Mouse (Mus musculus) ES-E14 (cell line): Measurements from ENCODE around the gene Fasl. TPM values are rescaled to one million over a fixed set of nuclear protein-coding genes. Genes with fewer than 3 reads are reported as not detected.
A peak's percentile ranks its signal among the peaks of the same experiment; 100 is the strongest.

Experiments
- DNase-seq: peaks from one replicate; pipeline ENCODE4 v3.0.0-alpha.2; 2013; ENCODE audit warnings: low read depth, low spot score
- H3K27ac ChIP-seq: 2 replicates; pipeline ENCODE4 v1.5.1; 2012; ENCODE audit warnings: low read depth, mild to moderate bottlenecking, low read length, moderate library complexity, mixed read lengths; ENCODE audit not compliant: poor library complexity, insufficient read depth, severe bottlenecking
- H3K36me3 ChIP-seq: 2 replicates; pipeline ENCODE4 v1.6.1; 2012; ENCODE audit warnings: mild to moderate bottlenecking, low read length, moderate library complexity, mixed read lengths; ENCODE audit not compliant: control insufficient read depth, poor library complexity, insufficient read depth, severe bottlenecking
- H3K4me1 ChIP-seq, 2 experiments: fragments of 150-350 bp in 1 of 2; sonication (generic) in 1 of 2; 2 replicates each; pipeline ENCODE4 v1.6.1; 2012; ENCODE audit warnings: low read length in 2 of 2, mild to moderate bottlenecking in 1 of 2, mixed read lengths in 1 of 2; ENCODE audit not compliant: control insufficient read depth in 2 of 2, insufficient read depth in 2 of 2, poor library complexity in 1 of 2
- H3K4me3 ChIP-seq, 2 experiments: fragments of 150-350 bp in 1 of 2; sonication (generic) in 1 of 2; 2 replicates each; pipeline ENCODE4 v1.5.1; 2012; ENCODE audit warnings: low read length in 2 of 2, low read depth in 1 of 2, mild to moderate bottlenecking in 1 of 2, mixed read lengths in 1 of 2; ENCODE audit not compliant: insufficient read depth in 1 of 2, poor library complexity in 1 of 2, severe bottlenecking in 1 of 2
- H3K9ac ChIP-seq: 2 replicates; pipeline ENCODE4 v1.6.1; 2012; ENCODE audit warnings: low read depth, mild to moderate bottlenecking, low read length, mixed read lengths; ENCODE audit not compliant: poor library complexity, insufficient read depth, severe bottlenecking
- H3K9me3 ChIP-seq: fragments of 150-350 bp; sonication (generic); 2 replicates; pipeline ENCODE4 v1.6.1; 2012; ENCODE audit warnings: low read depth, mild to moderate bottlenecking, low read length; ENCODE audit not compliant: control insufficient read depth, insufficient read depth
- CHD2 ChIP-seq: IDR thresholded peaks from 2 replicates; pipeline ENCODE4 v1.6.1; 2014; ENCODE audit warnings: mild to moderate bottlenecking, low read depth, low read length, inconsistent platforms
- HCFC1 ChIP-seq: IDR thresholded peaks from 2 replicates; pipeline ENCODE4 v1.6.1; 2012; ENCODE audit warnings: low read length, inconsistent platforms, borderline replicate concordance; ENCODE audit not compliant: insufficient read depth
- MAFK ChIP-seq: IDR thresholded peaks from 2 replicates; pipeline ENCODE4 v1.6.1; 2014; ENCODE audit warnings: mild to moderate bottlenecking, low read depth, low read length, inconsistent platforms; ENCODE audit not compliant: insufficient read depth
- ZC3H11A ChIP-seq: IDR thresholded peaks from 2 replicates; pipeline ENCODE4 v1.6.1; 2012; ENCODE audit warnings: low read depth, mild to moderate bottlenecking, inconsistent platforms, low read length, borderline replicate concordance
- ZNF384 ChIP-seq: IDR thresholded peaks from 2 replicates; pipeline ENCODE4 v1.6.1; 2012; ENCODE audit warnings: low read depth, low read length, inconsistent platforms
- in situ Hi-C, 2 experiments: fragments of 600-800 bp; cut with MboI; formaldehyde crosslinking; loops; one replicate each; pipeline ENCODE4 v1.15.1; 2025; ENCODE audit warnings: low sequenced_read_pairs in 2 of 2, inconsistent platforms in 1 of 2; ENCODE audit not compliant: unreplicated experiment in 2 of 2
- total RNA-seq: library from RNA; depleted of rRNA; stranded (reverse); fragments of 300-350 nt; gene quantifications from 2 replicates; pipeline ENCODE4 v1.2.3, GENCODE M21; 2012

Fasl gene
- total RNA-seq, 1 experiment, result 0.22 TPM

DNA sequence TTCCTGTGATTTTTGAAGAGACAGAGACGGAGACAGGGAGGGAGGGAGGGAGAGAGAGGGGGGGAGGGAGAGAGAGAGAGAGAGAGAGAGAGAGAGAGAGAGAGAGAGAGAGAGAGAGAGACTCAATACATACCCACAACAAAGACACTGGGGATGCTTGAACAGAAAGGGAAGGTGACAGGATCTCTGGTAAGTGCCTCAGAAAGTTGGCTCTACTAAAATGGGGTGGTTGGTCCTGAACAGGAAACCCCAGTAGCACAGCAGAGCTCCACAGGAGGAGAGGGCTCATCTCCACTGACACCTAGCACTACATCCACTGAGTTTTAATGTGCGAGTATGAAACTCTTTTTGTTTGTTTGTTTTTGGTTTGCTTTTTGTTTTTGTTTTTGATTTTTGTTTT lies 13.0 kb upstream of the Fasl start:
- Histone ChIP-seq H3K4me3 (no peak overlapping the region), H3K27ac (no peak overlapping the region), H3K4me1 (no peaks in the 10 kb centered on the region), H3K9ac (no peak overlapping the region), H3K9me3 (no peaks in the 10 kb centered on the region), H3K36me3 (no peaks in the 10 kb centered on the region)
- TF ChIP-seq CHD2 (no peak), MAFK (no peak), ZC3H11A (no peak), HCFC1 (no peak), ZNF384 (no peak)
- in situ Hi-C loops, result no loop called here
- DNase-seq, result no peak

DNA sequence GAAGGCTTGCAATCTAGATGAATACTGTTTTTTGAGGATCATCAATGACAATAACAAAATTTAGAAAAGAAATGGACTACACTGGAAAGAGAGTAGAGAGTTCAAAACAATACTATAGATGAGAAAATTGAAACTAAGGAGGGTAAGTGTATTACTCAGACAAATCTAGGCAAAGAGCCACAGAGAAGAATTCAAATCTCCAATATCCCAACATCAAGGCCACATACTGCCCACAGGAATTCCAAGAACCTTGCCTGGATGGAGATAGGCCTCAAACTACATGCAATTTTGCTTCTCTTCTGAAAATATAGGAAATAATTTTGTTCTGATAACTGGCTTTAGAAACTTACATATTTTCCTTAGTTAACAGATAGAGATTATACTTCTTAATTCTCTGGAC lies 12.0 kb upstream of the Fasl start:
- Histone ChIP-seq H3K4me3 (no peak overlapping the region), H3K9ac (no peak overlapping the region), H3K36me3 (no peaks in the 10 kb centered on the region), H3K4me1 (no peaks in the 10 kb centered on the region), H3K27ac (no peak overlapping the region), H3K9me3 (no peaks in the 10 kb centered on the region)
- no peak for DNase-seq
- TF ChIP-seq CHD2 (no peak), HCFC1 (no peak), ZNF384 (no peak), ZC3H11A (no peak), MAFK (no peak)
- in situ Hi-C loops, result no loop called here

DNA sequence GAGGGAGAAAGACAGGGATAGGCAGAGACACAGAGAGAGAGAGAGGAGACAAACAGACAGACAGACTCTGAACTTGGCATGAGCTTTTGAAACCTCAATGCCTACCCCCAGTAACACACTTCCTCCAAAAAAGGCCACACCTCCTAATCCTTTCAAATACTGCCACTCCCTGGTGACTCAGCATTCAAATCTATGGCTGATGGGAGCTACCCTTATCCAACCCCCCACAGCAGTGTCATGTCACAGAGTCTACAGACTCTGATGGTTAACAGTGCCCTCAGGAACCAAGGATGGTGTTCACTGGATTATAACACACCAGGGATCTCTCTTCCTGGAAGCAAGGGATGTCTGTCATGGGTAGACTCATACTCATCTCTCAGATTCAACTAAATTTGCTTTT lies 11.5 kb upstream of the Fasl start:
- Histone ChIP-seq H3K27ac (no peak overlapping the region), H3K9ac (no peak overlapping the region), H3K4me1 (no peaks in the 10 kb centered on the region), H3K4me3 (no peak overlapping the region), H3K36me3 (no peaks in the 10 kb centered on the region), H3K9me3 (no peaks in the 10 kb centered on the region)
- no peak for TF ChIP-seq HCFC1
- 0 out of 2 replicates have a peak, but pooled peaks have one; percentile 16 for TF ChIP-seq MAFK
- in situ Hi-C loops, result no loop called here
- DNase-seq, result no peak

GRCm38 (mm10) chr1:161798866-161799265 lies 10.6 kb upstream of the Fasl start:
- no peak for DNase-seq
- Histone ChIP-seq H3K4me3 (no peak overlapping the region), H3K9me3 (no peaks in the 10 kb centered on the region), H3K9ac (no peak overlapping the region), H3K27ac (no peak overlapping the region), H3K4me1 (no peaks in the 10 kb centered on the region), H3K36me3 (no peaks in the 10 kb centered on the region)
- in situ Hi-C loops, result no loop called here
- no peak for TF ChIP-seq MAFK
- TF ChIP-seq ZC3H11A, result no peak
- no peak for TF ChIP-seq HCFC1
- no peak for TF ChIP-seq CHD2

- H3K4me3 ChIP-seq, result no peak overlapping the region
- H3K27ac ChIP-seq, result no peak overlapping the region
- no peaks in the 10 kb centered on the region for H3K36me3 ChIP-seq
- in situ Hi-C loops, result no loop called here
- H3K4me1 ChIP-seq, result no peaks in the 10 kb centered on the region
- no peak overlapping the region for H3K9ac ChIP-seq
- no peak for DNase-seq
- TF ChIP-seq ZNF384, result no peak
- TF ChIP-seq HCFC1, result no peak
- H3K9me3 ChIP-seq, result no peaks in the 10 kb centered on the region
Observed at GRCm38 (mm10) chr1:161794447-161795211, 6.3 kb upstream of the Fasl start.
